Mouse (Mus musculus): ENCODE data around the gene Uba3.

GRCm38 (mm10) chr6:97236088-97236487, 30.6 kb upstream of the Uba3 start:
- TF ChIP-seq CTCF (IDR thresholded peaks at IDR 0.05; ENCODE audit: low read depth) (no peak), EP300 (optimal IDR thresholded peaks at IDR 0.05) (no peak)
